Mouse (Mus musculus) brain, embryonic 14.5 days (tissue): Measurements from ENCODE around the gene Slc25a21.

ENCODE experiments used
- CTCF ChIP-seq: fragments of 200-500 bp; IDR thresholded peaks from 2 replicates; pipeline ENCODE4 v1.5.1; 2012; ENCODE audit warnings: inconsistent platforms, mild to moderate bottlenecking, moderate library complexity, borderline replicate concordance; ENCODE audit not compliant: insufficient read depth, insufficient read length; ENCODE audit errors: extremely low read depth
- POLR2A ChIP-seq: fragments of 200-500 bp; IDR thresholded peaks from 2 replicates; pipeline ENCODE4 v1.6.1; 2012; ENCODE audit warnings: mild to moderate bottlenecking, inconsistent platforms, borderline replicate concordance; ENCODE audit not compliant: poor library complexity, insufficient read depth, insufficient read length, severe bottlenecking; ENCODE audit errors: extremely low read depth

GRCm38 (mm10) chr12:57099066-57099465 is 98.2 kb downstream of the Slc25a21 start:
- TF ChIP-seq POLR2A (no peak), CTCF (no peak)
